Mouse (Mus musculus) urinary bladder, adult 2 months (tissue): ENCODE measurements around the gene Abcb5. TPM values are rescaled to one million over a fixed set of nuclear protein-coding genes. Genes with fewer than 3 reads are reported as not detected.
A peak's percentile ranks its signal among the peaks of the same experiment; 100 is the strongest.

Experiments
- DNase-seq: peaks from one replicate; pipeline ENCODE4 v3.0.0; 2022; ENCODE audit warnings: low spot score
- polyA plus RNA-seq: library from polyadenylated mRNA; depleted of rRNA; stranded (reverse); fragments of >200 nt; gene quantifications from 2 replicates; pipeline ENCODE4 v1.2.3, GENCODE M21; 2012

The Abcb5 gene
- polyA plus RNA-seq, 1 experiment = not detected

DNA sequence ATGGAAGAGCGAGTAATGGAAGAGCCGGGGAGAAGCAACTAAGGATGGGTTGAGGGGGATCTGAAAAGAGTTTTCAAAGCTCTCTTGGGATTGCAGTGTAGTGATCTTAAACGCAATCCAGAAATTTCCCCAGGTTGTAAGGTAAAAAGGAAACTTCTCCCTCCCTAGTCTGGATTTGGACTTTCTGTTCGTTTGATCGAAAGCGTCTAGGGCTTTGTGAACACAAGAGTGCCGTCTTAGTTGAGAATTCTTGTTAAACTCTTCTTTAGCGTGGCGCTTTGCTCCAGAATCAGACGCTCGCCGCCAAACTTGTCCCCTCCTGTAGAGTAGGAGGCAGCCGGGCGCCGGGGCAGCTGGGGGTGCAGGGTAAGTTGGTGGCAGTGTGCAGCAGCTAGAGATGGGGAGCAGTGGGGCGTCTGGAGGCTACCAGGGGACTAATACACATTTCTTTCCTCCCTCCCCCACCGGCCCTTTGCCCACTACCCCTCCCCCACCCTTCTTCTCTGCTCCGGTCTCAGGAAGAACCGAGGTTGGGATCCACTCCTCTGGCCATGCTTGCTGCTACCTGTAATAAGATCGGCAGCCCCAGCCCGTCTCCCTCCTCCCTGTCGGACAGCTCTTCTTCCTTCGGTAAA lies 118.2 kb downstream of the Abcb5 start:
- no peak for DNase-seq

DNA sequence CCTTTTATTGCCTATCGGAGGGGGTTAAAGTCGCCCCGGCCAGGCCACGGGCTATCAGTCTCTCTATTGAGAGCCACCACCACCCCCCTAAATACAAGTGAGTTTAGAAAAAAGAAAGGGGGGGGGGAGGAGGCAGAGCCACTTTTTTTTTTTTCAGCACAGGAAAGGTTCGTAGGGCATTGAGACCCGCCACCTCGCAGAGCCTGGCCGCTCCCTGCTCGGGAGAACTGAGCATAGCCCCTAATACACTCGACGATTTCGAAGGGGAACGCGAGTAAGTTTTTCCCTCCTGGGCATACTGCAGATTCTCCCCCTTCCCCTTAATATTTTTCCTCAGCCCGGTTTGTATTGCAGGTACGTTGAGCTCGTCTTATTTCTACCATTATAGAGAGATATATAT lies 118.8 kb downstream of the Abcb5 start:
- DNase-seq = no peak

DNA sequence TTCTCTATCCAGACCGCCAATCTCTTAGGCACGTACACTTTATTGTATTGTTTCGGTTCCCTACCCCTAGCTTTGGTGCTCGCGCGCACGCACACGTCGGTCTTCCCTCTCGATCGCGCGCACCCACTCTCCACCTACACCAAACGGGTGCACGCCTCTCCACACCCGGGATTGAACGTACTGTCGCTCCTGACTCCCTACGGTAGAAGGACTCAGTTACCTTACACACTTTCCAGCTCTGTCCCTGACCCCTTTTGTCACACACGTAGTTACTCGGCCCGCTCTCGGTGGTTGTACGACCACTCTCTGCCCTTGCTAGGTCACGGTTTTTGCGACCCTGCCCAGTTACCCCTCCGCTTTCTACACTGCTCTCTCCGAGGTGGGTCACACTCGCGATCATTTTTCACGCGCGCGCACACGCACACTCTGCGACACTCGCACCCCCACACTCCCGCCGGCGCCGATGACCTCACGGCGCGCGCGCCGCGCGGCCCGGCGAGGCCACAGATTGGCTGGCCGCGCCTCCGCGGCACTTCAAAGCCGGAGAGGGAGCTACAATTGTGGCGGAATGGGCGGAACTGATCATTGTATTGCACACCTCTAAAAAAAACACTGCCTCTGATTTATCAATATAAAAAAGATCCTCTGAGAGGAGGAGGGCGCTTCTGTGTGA lies 119.4 kb downstream of the Abcb5 start:
- no peak for DNase-seq

DNA sequence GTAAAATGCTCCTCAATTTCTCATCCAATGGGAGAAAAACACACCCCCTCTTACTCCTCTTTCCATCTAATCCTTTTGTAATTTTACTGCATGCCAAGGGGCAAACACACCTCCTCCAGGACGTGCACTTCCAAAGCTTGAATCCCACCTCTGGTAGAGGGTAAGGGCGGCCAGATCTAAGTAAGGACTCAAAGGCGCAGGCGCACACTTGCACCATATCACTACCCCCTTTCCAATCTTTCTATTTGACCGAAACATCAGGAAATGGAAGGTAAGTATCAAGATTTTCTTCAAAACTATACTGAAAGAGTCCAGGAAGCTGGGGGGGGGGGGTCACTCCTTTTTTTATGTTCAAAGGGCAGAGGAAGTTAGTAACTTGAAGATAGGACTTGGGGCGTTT lies 120.0 kb downstream of the Abcb5 start, which contains the start of gene Sp8:
Sp8 (plus strand) TSS at position 109 of the 400 bp plus-strand sequence.
- no peak for DNase-seq

DNA sequence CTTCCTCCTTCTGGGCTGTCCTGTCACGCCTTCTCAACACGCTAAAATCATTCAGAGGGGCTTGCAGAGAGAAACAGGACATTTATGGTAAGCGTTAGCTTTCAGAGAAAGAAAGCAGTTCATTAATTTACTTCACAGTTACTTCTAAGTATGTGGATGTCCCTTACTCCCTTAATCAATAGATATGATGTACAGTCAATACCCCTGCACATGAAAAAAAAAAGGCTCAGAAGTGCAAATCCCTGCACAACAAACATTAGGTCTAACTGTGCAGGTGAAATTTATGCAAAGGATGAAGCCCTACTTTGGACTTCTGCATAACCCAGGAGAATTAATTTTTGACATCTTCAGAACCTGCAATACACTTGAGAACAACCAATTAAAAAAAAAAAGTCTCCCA lies 120.9 kb downstream of the Abcb5 start:
- no peak for DNase-seq

- no peak for DNase-seq
Measured at GRCm38 (mm10) chr12:118844841-118845240, 121.4 kb downstream of the Abcb5 start.

GRCm38 (mm10) chr12:118844111-118844510 lies 122.1 kb downstream of the Abcb5 start:
- DNase-seq = no peak

DNA sequence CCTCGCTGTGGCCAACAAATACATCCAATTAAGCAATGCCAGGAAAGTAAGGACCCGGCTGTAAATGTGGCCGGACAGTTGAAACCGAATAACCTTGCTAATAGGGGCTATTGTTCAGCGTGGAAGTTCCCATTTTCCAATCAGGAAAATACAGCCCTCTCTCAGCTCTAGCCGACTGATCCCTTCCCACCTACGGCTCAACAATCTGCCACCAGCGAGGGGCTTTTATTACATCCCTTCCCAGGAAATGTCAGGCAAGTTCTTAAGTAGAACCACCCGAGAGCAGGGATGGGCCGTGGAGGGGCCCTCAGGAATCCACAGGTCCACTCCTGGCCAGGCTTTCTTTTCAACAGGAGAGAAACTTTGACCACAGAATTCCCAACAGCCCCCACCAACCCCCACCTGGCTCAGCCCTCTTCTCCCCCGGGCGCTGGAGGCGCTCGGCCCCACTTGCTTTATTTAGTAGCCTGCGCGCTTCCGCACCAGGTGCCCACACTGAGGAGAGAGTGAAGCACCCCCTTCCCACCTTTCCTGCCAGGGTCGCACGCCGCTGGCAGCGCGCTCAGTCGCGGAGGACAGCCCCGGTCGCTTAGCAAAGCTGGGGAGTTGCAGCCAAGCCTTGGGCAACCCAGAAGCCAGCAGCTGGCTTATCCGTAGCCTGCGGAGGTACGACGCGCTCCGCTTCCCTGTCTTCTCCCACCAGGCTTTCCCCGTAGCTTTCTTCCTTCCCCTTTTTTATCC lies 123.4 kb downstream of the Abcb5 start:
- no peak for DNase-seq

- no peak for DNase-seq
Measured at GRCm38 (mm10) chr12:118841971-118842550, 124.2 kb downstream of the Abcb5 start.

GRCm38 (mm10) chr12:118841381-118841922 lies 124.8 kb downstream of the Abcb5 start:
- no peak for DNase-seq

GRCm38 (mm10) chr12:118840861-118841260 lies 125.4 kb downstream of the Abcb5 start:
- DNase-seq = no peak

DNA sequence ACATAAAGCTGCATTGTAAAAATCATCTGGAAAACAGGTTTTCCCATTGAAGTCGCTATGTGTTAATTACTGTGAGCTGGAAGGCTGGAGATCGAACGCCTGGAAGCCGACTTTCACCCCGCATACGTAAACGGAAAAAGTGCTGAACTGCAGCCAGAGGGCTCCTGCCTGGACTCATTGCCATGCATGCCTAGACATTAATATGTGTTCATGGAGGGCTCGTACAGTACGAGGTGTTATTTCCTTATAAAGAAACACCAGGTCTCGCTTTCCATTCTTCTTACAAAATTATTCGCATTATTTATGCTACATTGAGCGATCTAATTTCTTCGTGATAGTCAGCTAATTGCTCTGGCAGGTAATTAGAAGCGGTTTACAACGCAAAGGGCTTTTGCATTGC lies 125.9 kb downstream of the Abcb5 start:
- DNase-seq = no peak

DNA sequence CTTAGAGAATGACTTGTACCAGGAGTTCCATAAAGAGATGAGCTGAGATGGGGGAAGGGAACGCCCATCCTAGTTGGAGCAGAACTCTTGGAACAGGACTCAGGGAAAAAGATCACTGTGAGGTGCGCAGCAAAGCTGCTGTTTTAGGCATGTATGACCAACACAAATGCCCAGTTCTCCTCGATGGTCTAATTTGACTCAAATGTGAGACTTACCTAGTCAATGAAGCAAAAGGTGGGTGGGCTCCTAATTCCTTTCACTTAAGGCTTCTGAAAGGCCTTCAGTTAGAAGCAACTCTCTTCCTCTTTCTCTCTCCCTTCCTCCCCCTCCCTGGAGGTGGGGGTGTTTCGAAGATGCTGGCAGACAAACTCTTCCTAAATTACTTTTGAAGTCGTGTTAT lies 126.8 kb downstream of the Abcb5 start:
- no peak for DNase-seq

GRCm38 (mm10) chr12:118838260-118838659 lies 128.0 kb downstream of the Abcb5 start:
- no peak for DNase-seq

DNA sequence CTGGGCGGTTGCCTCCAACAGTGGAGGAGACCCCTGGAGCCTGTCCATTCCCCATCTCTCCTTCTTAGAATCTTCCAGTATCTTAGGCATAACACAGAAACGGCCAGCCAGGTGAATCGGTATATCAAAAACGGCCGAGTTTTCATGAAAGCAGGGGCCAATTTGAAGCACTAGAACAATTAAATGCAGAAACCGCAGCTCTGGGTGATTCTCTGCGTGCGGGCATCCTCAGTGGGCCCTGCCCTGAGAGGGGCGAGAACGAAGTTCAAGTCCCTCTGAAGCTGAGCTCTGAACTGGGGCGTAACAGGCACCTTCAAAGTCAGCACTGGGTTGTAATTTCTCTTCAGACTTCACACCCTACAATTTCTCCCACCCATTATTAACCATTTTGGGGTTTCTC lies 128.9 kb downstream of the Abcb5 start:
- no peak for DNase-seq

GRCm38 (mm10) chr12:118836411-118837341 lies 129.5 kb downstream of the Abcb5 start:
- peak; percentile 32 for DNase-seq

DNA sequence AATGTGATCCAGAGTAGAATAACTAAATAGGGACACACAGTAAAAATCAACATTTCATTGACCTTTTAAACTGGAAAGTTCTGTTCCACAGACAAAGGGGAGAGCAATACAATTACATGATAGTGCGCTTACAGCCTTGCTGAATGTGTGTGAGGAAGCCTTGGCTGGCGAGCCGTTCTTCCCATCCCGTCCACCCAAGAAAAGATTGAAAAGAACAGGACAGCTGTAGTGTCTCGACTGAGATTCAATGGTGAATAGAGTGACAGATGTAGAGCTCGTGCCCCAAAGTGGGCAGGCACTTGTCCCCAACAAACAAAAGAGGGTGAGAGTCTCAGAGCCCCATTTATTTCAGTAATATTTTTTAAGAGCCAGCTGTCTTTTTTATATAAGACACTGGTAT lies 136.3 kb downstream of the Abcb5 start:
- no peak for DNase-seq
